Mouse (Mus musculus): ENCODE measurements around the gene Olfr721-ps1. TPM values are rescaled to one million over a fixed set of nuclear protein-coding genes. Genes with fewer than 3 reads are reported as not detected.

Olfr721-ps1 gene
- not detected in 2 replicates for polyA plus RNA-seq (2015; fragmentation: Nextera tagmentation; extraction: Ambion mirVana)

- H3K4me2 ChIP-seq, result no peak within 1 kb of the TSS
- H3K4me1 ChIP-seq (replicated peaks), result no peaks in the 10 kb centered on the region
- H3K36me3 ChIP-seq, result no peaks in the 10 kb centered on the region
- no peak within 1 kb of the TSS for H3K27ac ChIP-seq (replicated peaks)
- no peak for ATAC-seq (ENCODE audit: low read depth)
- WGBS, result 86% methylated on average over 2 of the region's 2 CpGs
- no peaks in the 10 kb centered on the region for H3K9me3 ChIP-seq
- no peak within 1 kb of the TSS for H3K4me3 ChIP-seq
- no peak within 1 kb of the TSS for H3K9ac ChIP-seq
- H3K27me3 ChIP-seq, result no peaks in the 10 kb centered on the region
These were observed at the start of gene Olfr721-ps1 for GRCm38 (mm10) chr14:14400998-14401397. TSS of gene Olfr721-ps1 (plus strand) at chr14:14401298.

- H3K4me2 ChIP-seq, result no peak overlapping the region
- H3K9ac ChIP-seq, result no peak overlapping the region
- H3K4me1 ChIP-seq (replicated peaks), result no peaks in the 10 kb centered on the region
- ATAC-seq (ENCODE audit: low read depth), result peak; percentile 21
- no peak overlapping the region for H3K4me3 ChIP-seq
- peaks cover 4% of the 10 kb centered on the region; the same call in 1 of the 2 replicates for H3K36me3 ChIP-seq
- H3K27ac ChIP-seq (replicated peaks), result no peak overlapping the region
- 84% methylated on average over 9 of the region's 9 CpGs for WGBS
- no peaks in the 10 kb centered on the region for H3K27me3 ChIP-seq
- peaks cover 42% of the 10 kb centered on the region for H3K9me3 ChIP-seq
These were observed 49.1 kb upstream of the Olfr721-ps1 start for GRCm38 (mm10) chr14:14351721-14352590.

- WGBS, result 70% methylated on average over 6 of the region's 6 CpGs
- Histone ChIP-seq H3K27me3 (no peaks in the 10 kb centered on the region), H3K9me3 (peaks cover 39% of the 10 kb centered on the region), H3K4me1 (replicated peaks) (no peaks in the 10 kb centered on the region), H3K36me3 (peaks cover 4% of the 10 kb centered on the region; the same call in 1 of the 2 replicates), H3K27ac (replicated peaks) (no peak overlapping the region), H3K9ac (no peak overlapping the region), H3K4me3 (no peak overlapping the region), H3K4me2 (no peak overlapping the region)
- no peak for ATAC-seq (ENCODE audit: low read depth)
These were observed 48.5 kb upstream of the Olfr721-ps1 start for GRCm38 (mm10) chr14:14352606-14353005.

GRCm38 (mm10) chr14:14353081-14353732 is 47.9 kb upstream of the Olfr721-ps1 start:
- Histone ChIP-seq H3K4me2 (no peak overlapping the region), H3K36me3 (peaks cover 4% of the 10 kb centered on the region; the same call in 1 of the 2 replicates), H3K9me3 (peaks cover 33% of the 10 kb centered on the region), H3K4me1 (replicated peaks) (no peaks in the 10 kb centered on the region), H3K4me3 (no peak overlapping the region), H3K27me3 (no peaks in the 10 kb centered on the region), H3K27ac (replicated peaks) (no peak overlapping the region), H3K9ac (no peak overlapping the region)
- 83% methylated on average over 7 of the region's 7 CpGs for WGBS
- no peak for ATAC-seq (ENCODE audit: low read depth)

GRCm38 (mm10) chr14:14353740-14354510 is 47.2 kb upstream of the Olfr721-ps1 start:
- H3K36me3 ChIP-seq, result peaks cover 4% of the 10 kb centered on the region; the same call in 1 of the 2 replicates
- peaks cover 29% of the 10 kb centered on the region for H3K9me3 ChIP-seq
- no peak overlapping the region for H3K9ac ChIP-seq
- peak; percentile 12; the same call in 1 of the 2 replicates for ATAC-seq (ENCODE audit: low read depth)
- no peak overlapping the region for H3K4me2 ChIP-seq
- 65% methylated on average over 8 of the region's 8 CpGs for WGBS
- H3K4me3 ChIP-seq, result no peak overlapping the region
- H3K4me1 ChIP-seq (replicated peaks), result no peaks in the 10 kb centered on the region
- H3K27ac ChIP-seq (replicated peaks), result no peak overlapping the region
- no peaks in the 10 kb centered on the region for H3K27me3 ChIP-seq

DNA sequence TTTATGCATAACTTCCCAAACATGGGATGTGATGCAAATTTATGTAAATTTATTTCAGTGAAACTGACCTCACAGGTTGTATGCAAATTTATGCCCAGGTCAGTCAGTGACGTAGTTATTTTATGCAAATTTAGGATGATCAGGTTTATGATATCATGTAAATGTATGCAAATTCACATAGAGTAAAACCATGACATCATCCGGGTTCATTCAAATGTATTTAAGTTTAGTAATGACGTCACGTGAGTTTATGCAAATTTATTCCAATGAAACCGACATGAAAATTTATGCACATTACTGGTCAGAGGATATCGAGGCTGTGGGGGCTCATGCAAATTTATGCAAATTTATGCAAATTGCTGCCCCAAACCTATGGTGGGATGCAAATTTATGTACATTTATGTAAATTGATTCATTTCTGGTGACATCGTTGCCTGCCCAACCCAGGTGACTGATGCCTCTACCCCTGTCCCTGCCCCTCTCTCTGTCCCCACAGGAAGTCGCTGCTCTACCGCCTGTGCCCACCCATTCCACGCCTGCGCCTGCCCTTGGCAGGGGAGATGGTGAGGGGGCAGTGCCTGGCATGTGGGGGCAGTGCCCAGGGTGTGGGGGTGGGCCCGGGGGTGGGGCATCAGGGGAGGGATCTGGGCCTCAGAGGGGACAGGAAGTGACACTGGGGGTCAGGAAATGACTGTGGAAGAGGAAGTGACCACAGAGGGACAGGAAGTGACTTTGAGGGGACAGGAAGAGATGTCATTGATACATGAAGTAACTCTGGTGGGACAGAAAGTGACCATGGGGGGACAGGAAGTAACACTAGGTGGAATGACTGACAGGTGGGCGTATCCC is 46.4 kb upstream of the Olfr721-ps1 start:
- H3K36me3 ChIP-seq, result peaks cover 4% of the 10 kb centered on the region; the same call in 1 of the 2 replicates
- H3K27ac ChIP-seq (replicated peaks), result no peak overlapping the region

GRCm38 (mm10) chr14:14355360-14355646 is 45.8 kb upstream of the Olfr721-ps1 start:
- peak; percentile 5; the same call in 1 of the 2 replicates for ATAC-seq (ENCODE audit: low read depth)
- WGBS, result 98% methylated on average over 8 of the region's 8 CpGs
- H3K36me3 ChIP-seq, result peaks cover under 1% of the 10 kb centered on the region; the same call in 1 of the 2 replicates

More for the DNA sequence above, 46.4 kb upstream of the Olfr721-ps1 start:
- Histone ChIP-seq H3K9ac (no peak overlapping the region), H3K9me3 (peaks cover 21% of the 10 kb centered on the region), H3K27me3 (no peaks in the 10 kb centered on the region), H3K4me1 (replicated peaks) (no peaks in the 10 kb centered on the region), H3K4me3 (no peak overlapping the region), H3K4me2 (no peak overlapping the region)
- ATAC-seq (ENCODE audit: low read depth), result peak; percentile 71
- 50% methylated on average over 13 of the region's 13 CpGs for WGBS

DNA sequence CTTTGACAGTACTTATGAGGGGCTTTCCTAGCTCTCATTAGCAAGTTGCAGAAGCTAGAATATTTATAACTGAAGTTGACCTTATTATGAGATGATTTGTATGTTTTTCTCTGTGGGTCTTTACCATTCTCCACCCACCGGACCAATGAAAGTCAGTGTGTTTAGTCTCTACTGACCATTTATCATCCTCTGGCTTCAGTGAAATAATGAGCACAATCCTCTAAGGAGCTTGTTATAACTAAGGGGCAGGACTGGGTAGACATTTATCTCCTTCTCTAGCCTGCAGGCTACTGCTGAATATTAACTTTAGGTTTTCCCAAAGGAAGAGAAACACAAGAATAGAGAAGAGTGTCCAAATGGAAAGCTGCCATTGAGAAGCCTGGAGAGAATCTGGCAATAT is 5.6 kb upstream of the Olfr721-ps1 start:
- H3K9ac ChIP-seq, result no peak overlapping the region
- no peak; the same call in 1 of the 2 replicates for ATAC-seq (ENCODE audit: low read depth)
- no peak overlapping the region for H3K4me2 ChIP-seq
- no peaks in the 10 kb centered on the region for H3K9me3 ChIP-seq
- no peak overlapping the region for H3K4me3 ChIP-seq
- no peaks in the 10 kb centered on the region for H3K36me3 ChIP-seq
- 67% methylated on average over 1 of the region's 1 CpGs for WGBS
- H3K27me3 ChIP-seq, result no peaks in the 10 kb centered on the region
- H3K4me1 ChIP-seq (replicated peaks), result no peaks in the 10 kb centered on the region
- H3K27ac ChIP-seq (replicated peaks), result no peak overlapping the region

More at GRCm38 (mm10) chr14:14355360-14355646, 45.8 kb upstream of the Olfr721-ps1 start:
- no peaks in the 10 kb centered on the region for H3K27me3 ChIP-seq
- no peaks in the 10 kb centered on the region for H3K4me1 ChIP-seq (replicated peaks)
- no peak overlapping the region for H3K27ac ChIP-seq (replicated peaks)
- H3K4me2 ChIP-seq, result no peak overlapping the region
- no peak overlapping the region for H3K9ac ChIP-seq
- H3K4me3 ChIP-seq, result no peak overlapping the region
- peaks cover 15% of the 10 kb centered on the region for H3K9me3 ChIP-seq

GRCm38 (mm10) chr14:14436078-14436658 is 35.1 kb downstream of the Olfr721-ps1 start:
- H3K27me3 ChIP-seq, result no peaks in the 10 kb centered on the region
- no peaks in the 10 kb centered on the region for H3K36me3 ChIP-seq
- H3K9ac ChIP-seq, result no peak overlapping the region
- no peak overlapping the region for H3K27ac ChIP-seq (replicated peaks)
- H3K9me3 ChIP-seq, result no peaks in the 10 kb centered on the region
- 82% methylated on average over 3 of the region's 3 CpGs for WGBS
- no peaks in the 10 kb centered on the region for H3K4me1 ChIP-seq (replicated peaks)
- no peak overlapping the region for H3K4me2 ChIP-seq
- H3K4me3 ChIP-seq, result no peak overlapping the region
- ATAC-seq (ENCODE audit: low read depth), result no peak

Measured in neural tube, embryonic 13.5 days (tissue).